Mouse (Mus musculus): Measurements from ENCODE around the gene Rex1bd. TPM values are rescaled to one million over a fixed set of nuclear protein-coding genes. Genes with fewer than 3 reads are reported as not detected.
"Not testable (repeated sequence)": the region's sequence is repeated elsewhere in the genome, so short reads cannot be mapped to it uniquely, and the experiment has no call there.

Rex1bd gene
- polyA plus RNA-seq, 1 experiment from 2014 or later, result 178 TPM

DNA sequence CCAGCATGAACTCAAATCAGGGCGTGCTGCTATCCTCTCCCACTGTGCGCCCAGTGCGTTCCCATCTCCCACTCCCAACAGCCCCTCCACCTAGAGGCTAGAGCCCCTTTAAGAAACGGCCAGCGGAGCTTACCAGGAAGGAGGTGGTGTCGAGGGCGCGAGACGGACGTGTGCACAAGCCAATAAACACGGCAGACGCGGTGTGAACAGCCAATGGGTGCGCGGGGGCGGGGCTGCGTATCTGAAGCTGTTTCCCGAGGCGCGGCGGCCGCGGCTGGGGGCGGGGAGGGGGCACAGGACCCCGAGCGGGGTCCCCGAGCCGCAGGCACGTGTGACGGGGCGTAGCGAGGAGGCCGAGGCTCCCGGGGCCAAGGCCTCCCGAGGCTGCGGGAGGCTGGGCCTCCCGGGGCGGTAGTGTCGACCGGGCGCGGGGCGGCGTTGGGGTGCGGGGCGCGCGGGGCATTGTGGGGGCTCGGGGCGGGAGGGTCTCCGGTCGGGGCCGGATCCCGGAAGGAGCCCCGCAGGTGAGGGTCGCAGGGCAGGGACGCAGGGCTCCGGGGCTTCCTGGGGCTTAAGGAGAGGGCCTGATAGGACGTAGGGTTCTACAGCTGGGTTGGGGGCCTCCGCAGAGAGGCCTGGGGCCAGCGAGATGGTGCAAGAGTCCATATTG, 21.1 kb upstream of the Rex1bd start, which contains the start of the genes Fkbp8 and Kxd1:
TSS of gene Fkbp8 (plus strand) at position 213 of the 670 bp plus-strand sequence.
TSS of gene Kxd1 (minus strand) at position 445 of the 670 bp plus-strand sequence.
- Histone ChIP-seq H3K4me2 (peak within 1 kb of the TSS; percentile 65), H3K27me3 (no peaks in the 10 kb centered on the region), H3K27ac (peak within 1 kb of the TSS; percentile 84), H3K36me3 (peaks cover 35% of the 10 kb centered on the region), H3K9ac (peak within 1 kb of the TSS; percentile 95), H3K9me3 (no peaks in the 10 kb centered on the region), H3K4me3 (peak within 1 kb of the TSS; percentile 62), H3K4me1 (peaks cover 31% of the 10 kb centered on the region)
- under 1% methylated on average over 61 of the region's 61 CpGs for WGBS
- peak; percentile 92 for ATAC-seq (ENCODE audit: insufficient number of reproducible peaks, insufficient read depth, low FRiP score, low TSS enrichment, low read depth)

DNA sequence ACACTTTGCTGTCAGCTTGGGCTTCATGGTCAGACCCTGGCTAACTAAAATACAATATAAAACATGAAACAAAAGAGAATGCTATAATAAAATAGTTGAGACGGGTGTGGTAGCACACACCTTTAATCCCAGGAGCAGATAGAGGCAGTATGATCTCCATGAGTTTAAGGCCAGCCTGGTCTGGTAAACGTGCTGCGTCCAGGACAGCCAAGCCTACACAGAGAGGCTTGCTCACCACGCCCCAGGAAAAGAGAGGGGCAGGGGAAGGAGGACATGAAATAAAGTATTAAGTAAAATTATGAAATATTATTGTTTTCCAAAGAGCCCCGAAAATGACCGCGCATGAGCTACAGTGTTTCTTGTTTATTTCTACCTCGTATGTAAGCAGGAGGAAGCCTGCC, 20.6 kb upstream of the Rex1bd start:
- peak overlapping the region; percentile 84 for H3K27ac ChIP-seq
- H3K4me3 ChIP-seq, result peak overlapping the region; percentile 62
- no peak for ATAC-seq (ENCODE audit: insufficient number of reproducible peaks, insufficient read depth, low FRiP score, low TSS enrichment, low read depth)
- H3K9ac ChIP-seq, result peak overlapping the region; percentile 95
- H3K4me2 ChIP-seq, result peak overlapping the region; percentile 65
- 2% methylated on average over 8 of the region's 8 CpGs for WGBS
- H3K4me1 ChIP-seq, result peaks cover 35% of the 10 kb centered on the region
- H3K9me3 ChIP-seq, result no peaks in the 10 kb centered on the region
- no peaks in the 10 kb centered on the region for H3K27me3 ChIP-seq
- peaks cover 30% of the 10 kb centered on the region for H3K36me3 ChIP-seq

DNA sequence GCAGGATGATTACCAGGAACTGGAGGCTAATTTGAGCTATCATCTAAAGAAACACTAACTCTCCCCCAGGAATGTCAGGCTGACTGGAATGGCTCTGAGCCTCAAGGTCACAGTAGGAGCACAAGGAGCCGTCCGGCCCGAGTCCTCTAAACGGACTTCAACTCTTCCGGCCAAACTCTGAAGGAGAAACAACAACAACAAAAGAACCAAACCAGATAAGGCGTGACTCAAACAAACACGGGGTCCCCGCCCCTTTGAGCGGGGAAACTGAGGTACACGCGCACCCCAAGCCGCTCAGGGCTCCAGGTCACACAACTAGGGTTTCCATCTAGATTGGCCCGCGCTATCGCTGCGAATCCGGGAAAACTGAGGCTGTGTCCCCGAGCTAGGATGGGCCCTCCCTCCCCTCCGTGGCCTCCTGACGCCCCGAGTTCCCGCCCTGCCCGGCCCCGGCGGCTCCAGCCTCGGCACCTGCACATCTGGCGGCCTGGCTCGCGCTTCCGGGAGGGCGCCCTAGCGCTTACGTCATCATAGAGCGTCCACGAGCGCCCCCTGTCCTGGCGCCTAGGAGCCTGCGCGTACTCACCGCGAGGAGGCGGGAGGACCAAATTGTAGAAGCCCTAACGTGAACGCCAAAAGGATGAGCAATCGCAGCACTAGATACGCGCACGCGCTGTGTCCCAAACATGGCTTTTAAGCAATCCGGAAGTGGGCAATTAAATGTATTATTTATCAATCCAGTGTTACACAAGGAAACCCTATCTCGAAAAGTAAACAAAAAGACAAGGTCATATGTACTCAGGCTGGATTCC, 16.2 kb upstream of the Rex1bd start:
- peak; percentile 84 for ATAC-seq (ENCODE audit: insufficient number of reproducible peaks, insufficient read depth, low FRiP score, low TSS enrichment, low read depth)
- Histone ChIP-seq H3K9me3 (no peaks in the 10 kb centered on the region), H3K4me3 (peak overlapping the region; percentile 81), H3K27ac (peak overlapping the region; percentile 86), H3K4me2 (peak overlapping the region; percentile 77), H3K27me3 (no peaks in the 10 kb centered on the region), H3K4me1 (peaks cover 22% of the 10 kb centered on the region), H3K9ac (peak overlapping the region; percentile 85), H3K36me3 (peaks cover 13% of the 10 kb centered on the region; the same call in 1 of the 2 replicates)
- WGBS, result under 1% methylated on average over 51 of the region's 51 CpGs

DNA sequence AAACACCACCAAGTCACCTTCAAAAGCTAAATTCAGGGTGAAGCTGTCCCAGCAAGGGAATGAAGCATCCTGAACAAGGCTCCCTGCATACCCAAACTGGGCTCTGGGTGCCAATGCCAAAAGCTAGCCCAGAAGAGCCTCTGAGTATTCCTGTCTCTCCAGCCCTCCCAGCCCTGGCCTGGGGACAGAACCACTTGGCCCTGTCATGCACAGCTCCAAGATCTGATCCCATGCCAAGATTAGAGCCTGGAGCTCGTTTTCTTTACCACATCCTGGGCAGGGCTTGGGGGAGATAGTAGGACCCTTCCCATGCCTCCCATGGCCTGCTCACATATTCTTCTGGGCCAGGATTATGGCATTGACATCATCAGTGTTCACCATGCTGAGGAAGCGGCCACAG, 13.1 kb upstream of the Rex1bd start:
- H3K4me2 ChIP-seq, result no peak overlapping the region
- H3K4me1 ChIP-seq, result peaks cover 12% of the 10 kb centered on the region
- H3K27me3 ChIP-seq, result no peaks in the 10 kb centered on the region
- H3K4me3 ChIP-seq, result no peak overlapping the region
- H3K9ac ChIP-seq, result no peak overlapping the region
- no peaks in the 10 kb centered on the region for H3K9me3 ChIP-seq
- 71% methylated on average over 2 of the region's 2 CpGs for WGBS
- peaks cover 28% of the 10 kb centered on the region for H3K36me3 ChIP-seq
- no peak for ATAC-seq (ENCODE audit: insufficient number of reproducible peaks, insufficient read depth, low FRiP score, low TSS enrichment, low read depth)
- H3K27ac ChIP-seq, result no peak overlapping the region

DNA sequence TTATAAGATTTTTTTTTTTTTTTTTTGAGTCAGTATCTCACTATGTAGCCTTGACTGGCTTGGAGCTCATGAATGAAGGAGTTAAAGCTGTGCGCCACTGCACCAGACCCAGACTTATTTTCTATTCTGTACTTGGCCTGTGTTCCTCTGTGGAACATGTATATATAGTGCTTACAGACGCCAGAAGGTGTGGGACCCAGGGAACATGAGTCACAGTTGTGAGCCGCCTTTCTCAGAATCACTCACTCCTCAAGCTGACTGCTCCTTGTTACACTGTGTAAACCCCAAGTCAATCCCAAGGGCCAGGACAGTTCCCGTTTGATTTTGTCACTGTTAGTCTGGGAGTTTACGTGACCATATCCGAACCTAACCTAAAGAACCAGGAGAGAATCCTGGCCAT, 12.5 kb upstream of the Rex1bd start:
- Histone ChIP-seq H3K4me2 (no peak overlapping the region), H3K36me3 (peaks cover 33% of the 10 kb centered on the region), H3K9ac (no peak overlapping the region), H3K4me3 (no peak overlapping the region), H3K27ac (no peak overlapping the region), H3K4me1 (peaks cover 12% of the 10 kb centered on the region), H3K27me3 (no peaks in the 10 kb centered on the region), H3K9me3 (no peaks in the 10 kb centered on the region)
- no peak for ATAC-seq (ENCODE audit: insufficient number of reproducible peaks, insufficient read depth, low FRiP score, low TSS enrichment, low read depth)
- WGBS, result 90% methylated on average over 6 of the region's 6 CpGs

DNA sequence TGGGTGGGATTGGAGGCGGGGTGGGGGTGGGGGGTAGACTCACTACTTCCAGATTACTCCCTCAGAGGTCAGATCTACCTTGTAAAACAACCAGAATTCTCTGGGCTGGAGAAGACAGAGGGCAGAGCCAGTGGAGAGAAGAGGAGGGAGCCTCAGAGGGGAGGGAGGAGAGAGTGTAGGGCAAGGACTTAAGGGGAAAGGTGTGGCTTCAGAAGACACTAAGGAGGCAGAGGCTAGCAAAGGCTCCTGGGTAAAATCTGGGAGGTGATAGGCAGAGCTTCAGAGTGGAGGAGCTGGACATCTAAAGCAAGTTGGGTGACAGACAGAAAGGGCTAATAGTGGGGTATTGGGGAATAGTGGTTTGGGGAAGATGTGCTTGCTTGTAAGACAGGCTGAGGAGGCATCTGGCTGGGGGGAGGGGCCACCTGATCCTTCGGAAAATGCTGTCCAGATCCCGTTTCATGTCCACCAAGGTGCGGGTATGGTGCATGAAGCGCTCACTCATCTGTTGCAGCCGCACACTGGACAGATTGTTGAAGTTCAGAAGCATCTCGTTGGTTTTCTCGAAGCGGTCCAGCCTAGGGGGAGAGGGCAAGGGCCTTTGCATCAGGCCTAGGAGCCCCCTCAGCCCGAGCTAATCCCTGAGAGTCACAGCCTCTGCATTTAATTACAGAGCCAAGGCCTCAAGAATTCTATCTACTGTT, 11.5 kb upstream of the Rex1bd start:
- no peaks in the 10 kb centered on the region for H3K27me3 ChIP-seq
- H3K4me2 ChIP-seq, result no peak overlapping the region
- peaks cover 8% of the 10 kb centered on the region for H3K4me1 ChIP-seq
- no peak for ATAC-seq (ENCODE audit: insufficient number of reproducible peaks, insufficient read depth, low FRiP score, low TSS enrichment, low read depth)
- H3K9me3 ChIP-seq, result no peaks in the 10 kb centered on the region
- no peak overlapping the region for H3K9ac ChIP-seq
- H3K36me3 ChIP-seq, result peaks cover 41% of the 10 kb centered on the region
- no peak overlapping the region for H3K4me3 ChIP-seq
- WGBS, result 56% methylated on average over 10 of the region's 10 CpGs
- peak overlapping the region; percentile 33; the same call in 1 of the 2 replicates for H3K27ac ChIP-seq

DNA sequence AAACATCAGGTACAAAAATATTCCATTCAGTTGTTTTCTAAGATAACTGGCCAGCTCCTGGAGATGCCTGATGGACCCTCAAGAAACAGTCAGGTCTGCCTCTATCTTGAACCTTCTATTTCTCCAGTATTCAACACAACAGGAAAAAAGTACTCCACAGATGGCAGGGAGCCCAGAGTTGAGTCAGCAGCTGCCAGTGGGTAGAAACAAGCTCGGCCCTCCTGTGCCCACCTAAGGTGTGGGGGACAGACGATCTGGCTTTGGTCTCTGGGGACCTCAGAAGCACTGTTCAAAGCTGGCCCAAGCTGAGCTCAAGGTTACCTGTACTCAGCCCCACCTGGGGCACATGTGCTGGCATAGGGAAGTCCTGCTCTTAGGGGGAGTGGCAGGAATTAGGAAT, 6.9 kb upstream of the Rex1bd start:
- Histone ChIP-seq H3K27me3 (no peaks in the 10 kb centered on the region), H3K27ac (no peak overlapping the region), H3K9me3 (no peaks in the 10 kb centered on the region), H3K9ac (0 out of 2 replicates have a peak overlapping the region, but pooled peaks have one; percentile 40), H3K4me3 (no peak overlapping the region), H3K4me2 (no peak overlapping the region), H3K36me3 (peaks cover 53% of the 10 kb centered on the region), H3K4me1 (peaks cover 18% of the 10 kb centered on the region)
- 69% methylated on average over 2 of the region's 2 CpGs for WGBS
- ATAC-seq (ENCODE audit: insufficient number of reproducible peaks, insufficient read depth, low FRiP score, low TSS enrichment, low read depth), result no peak

DNA sequence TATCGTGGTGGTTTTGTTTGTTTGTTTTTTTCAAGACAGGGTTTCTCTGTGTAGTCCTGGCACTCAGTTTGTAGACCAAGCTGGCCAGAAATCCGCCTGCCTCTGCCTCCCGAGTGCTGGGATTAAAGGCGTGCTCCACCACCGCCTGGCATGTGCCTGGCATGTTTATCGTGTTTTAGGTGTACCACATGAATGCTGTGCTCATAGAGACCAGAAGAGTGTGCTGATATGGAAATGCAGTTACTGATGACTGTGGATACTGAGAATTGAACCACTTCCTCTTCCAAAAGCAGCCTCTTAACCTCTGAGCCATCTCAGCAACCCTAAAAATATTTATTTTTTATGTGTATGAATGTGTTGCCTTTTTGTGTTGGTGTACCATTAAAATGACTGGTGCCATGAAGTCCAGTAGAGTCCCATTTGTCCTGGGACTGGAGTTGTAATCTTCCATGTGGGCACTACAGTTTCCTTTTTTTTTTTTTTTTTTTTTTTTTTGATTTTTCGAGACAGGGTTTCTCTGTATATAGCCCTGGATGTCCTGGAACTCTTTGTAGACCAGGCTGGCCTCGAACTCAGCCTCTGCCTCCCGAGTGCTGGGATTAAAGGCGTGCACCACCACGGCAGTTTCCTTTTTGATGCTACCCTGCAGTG, 5.8 kb upstream of the Rex1bd start:
- no peak for ATAC-seq (ENCODE audit: insufficient number of reproducible peaks, insufficient read depth, low FRiP score, low TSS enrichment, low read depth)
- Histone ChIP-seq H3K36me3 (peaks cover 54% of the 10 kb centered on the region), H3K4me3 (no peak overlapping the region)

DNA sequence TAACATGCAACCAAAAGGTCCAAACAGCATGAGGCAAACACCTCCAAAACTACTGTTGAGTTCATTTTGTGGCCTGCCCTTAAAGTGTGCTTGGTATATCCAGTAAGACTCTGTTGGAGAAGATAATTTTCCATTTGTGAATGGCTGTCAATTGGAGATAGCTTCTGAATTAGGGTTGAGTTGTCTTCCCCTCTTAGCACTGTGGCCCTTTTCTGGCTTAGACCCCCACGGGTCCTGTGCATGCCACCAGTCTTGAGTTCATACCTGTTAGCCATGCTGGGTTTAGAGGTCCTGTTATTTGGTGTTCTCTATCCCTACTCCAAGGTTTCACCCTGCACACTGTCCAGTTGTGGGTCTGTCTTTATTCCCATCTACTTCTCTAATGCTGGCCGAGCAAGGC, 5.2 kb upstream of the Rex1bd start:
- Histone ChIP-seq H3K9me3 (no peaks in the 10 kb centered on the region), H3K4me3 (no peak overlapping the region; the same call in 1 of the 2 replicates), H3K36me3 (peaks cover 59% of the 10 kb centered on the region), H3K4me2 (0 out of 2 replicates have a peak overlapping the region, but pooled peaks have one; percentile 97), H3K9ac (no peak overlapping the region), H3K27ac (no peak overlapping the region), H3K27me3 (no peaks in the 10 kb centered on the region), H3K4me1 (peaks cover 24% of the 10 kb centered on the region)
- 93% methylated on average over 2 of the region's 2 CpGs for WGBS
- ATAC-seq (ENCODE audit: insufficient number of reproducible peaks, insufficient read depth, low FRiP score, low TSS enrichment, low read depth), result no peak

More for the DNA sequence above, 5.8 kb upstream of the Rex1bd start:
- WGBS, result 94% methylated on average over 11 of the region's 11 CpGs
- Histone ChIP-seq H3K27me3 (no peaks in the 10 kb centered on the region), H3K4me1 (peaks cover 22% of the 10 kb centered on the region), H3K9ac (no peak overlapping the region), H3K27ac (no peak overlapping the region), H3K9me3 (no peaks in the 10 kb centered on the region), H3K4me2 (no peak overlapping the region)

DNA sequence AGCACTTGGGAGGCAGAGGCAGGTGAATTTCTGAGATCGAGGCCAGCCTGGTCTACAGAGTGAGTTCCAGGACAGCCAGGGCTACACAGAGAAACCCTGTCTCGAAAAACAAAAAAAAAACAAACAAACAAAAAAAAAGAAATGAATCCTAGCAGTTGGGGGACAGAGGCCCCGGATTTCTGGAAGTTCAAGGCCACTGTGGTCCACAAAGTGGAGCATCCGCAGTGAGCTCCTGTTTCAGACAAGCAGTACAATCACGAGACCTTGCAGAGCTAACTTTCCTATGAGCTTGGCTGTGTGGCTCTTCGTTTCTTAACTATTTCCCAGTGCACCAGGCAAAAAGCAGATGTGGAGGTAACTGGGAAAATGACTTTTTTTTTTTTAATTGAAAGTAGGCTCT, 4.6 kb upstream of the Rex1bd start:
- ATAC-seq (ENCODE audit: insufficient number of reproducible peaks, insufficient read depth, low FRiP score, low TSS enrichment, low read depth), result not testable (repeated sequence)

More for the DNA sequence above, 4.6 kb upstream of the Rex1bd start:
- H3K9me3 ChIP-seq, H3K27me3 ChIP-seq, H3K27ac ChIP-seq: not testable (repeated sequence)
- WGBS, result 87% methylated on average over 6 of the region's 6 CpGs
- Histone ChIP-seq H3K4me2 (peak overlapping the region; percentile 97), H3K4me1 (peaks cover 24% of the 10 kb centered on the region), H3K4me3 (peak overlapping the region; percentile 98), H3K9ac (peak overlapping the region; percentile 100; the same call in 1 of the 2 replicates), H3K36me3 (peaks cover 53% of the 10 kb centered on the region)
